Mouse (Mus musculus) gastrocnemius, postnatal 36 days (tissue): ENCODE measurements around the gene Hyal1. TPM values are rescaled to one million over a fixed set of nuclear protein-coding genes. Genes with fewer than 3 reads are reported as not detected.

Source experiments
- DNase-seq, 2 experiments: peaks; one replicate each; pipeline ENCODE4 v3.0.0; 2022
- intact Hi-C: fragments of 180-260 bp; cut with DNase I; formaldehyde crosslinking; loops from one replicate; pipeline ENCODE4 v1.15.1; 2025
- total RNA-seq, 2 experiments: library from RNA; stranded (reverse); gene quantifications; 2 replicates each; pipeline ENCODE4 v1.2.3; 2021

Gene Hyal1
- total RNA-seq, 2 experiments from 2014 or later = 2.5 to 2.8 TPM

DNA sequence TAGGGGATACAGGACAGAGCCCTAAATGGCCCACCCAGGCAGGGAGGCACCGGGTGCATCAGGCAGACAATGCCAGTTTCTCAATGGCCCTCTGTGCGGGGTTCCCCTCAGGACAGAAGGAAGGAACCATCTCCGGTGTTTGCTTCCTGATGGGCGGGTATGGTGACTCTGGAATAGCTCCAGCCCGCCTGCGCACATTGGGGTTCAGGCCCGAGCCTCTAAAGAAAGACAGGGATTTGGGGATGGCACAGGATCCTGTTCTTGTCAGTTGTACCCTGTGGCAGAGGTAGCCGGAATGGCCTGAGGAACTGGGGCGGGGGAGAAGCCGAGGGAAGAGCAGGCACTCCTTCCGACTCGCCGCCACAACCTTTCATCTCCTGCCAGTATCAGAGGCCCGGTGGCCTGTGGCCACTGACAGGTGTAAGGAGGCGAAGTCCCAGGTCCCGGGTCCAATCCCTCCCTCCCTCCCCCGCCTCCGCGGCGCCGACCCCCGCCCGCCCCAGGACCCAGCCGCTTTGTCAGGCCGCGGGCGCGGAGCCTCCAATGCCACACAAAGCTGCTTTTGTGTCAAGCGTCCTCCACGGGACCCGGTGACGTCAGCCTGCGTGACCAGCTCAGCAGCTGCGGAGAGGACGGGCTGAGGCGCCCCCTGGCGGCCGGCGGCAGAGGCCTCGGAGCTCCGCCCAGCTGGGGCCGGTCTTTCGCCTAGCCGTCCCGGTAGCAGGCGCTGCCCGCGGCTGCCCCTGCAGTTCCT is 35.6 kb downstream of the Hyal1 start:
- DNase-seq = peak; percentile 98
- intact Hi-C loops = loop anchor here (2.0 kb wide), 1 partner anchor 20 kb away; no protein-coding TSS in a partner anchor

- no peak for DNase-seq
- intact Hi-C loops = loop anchor here (2.0 kb wide), 1 partner anchor 20 kb away; no protein-coding TSS in a partner anchor
These were observed 36.3 kb downstream of the Hyal1 start for GRCm38 (mm10) chr9:107612945-107613569.

DNA sequence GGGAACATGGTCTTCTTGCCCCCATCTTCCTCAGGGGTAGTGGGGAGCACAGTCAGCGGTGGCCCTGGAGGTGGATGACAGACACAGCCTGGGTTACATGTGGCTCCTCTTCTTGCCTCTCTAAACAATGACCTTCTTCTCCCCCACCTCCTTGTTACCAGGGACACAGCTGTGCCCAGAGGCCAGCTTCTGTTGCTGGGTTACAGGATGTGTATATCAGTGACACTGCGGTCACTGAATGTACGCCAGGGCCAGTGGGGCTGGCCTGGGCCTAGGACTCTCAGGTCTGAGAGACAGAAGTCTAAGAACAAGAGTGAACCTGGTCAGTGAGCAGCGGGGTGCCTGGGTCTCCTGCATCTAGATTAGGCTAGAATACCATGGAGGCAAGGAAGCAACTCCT is 38.3 kb downstream of the Hyal1 start:
- intact Hi-C loops = no loop called here
- DNase-seq = no peak

GRCm38 (mm10) chr9:107617461-107617860 is 40.7 kb downstream of the Hyal1 start:
- intact Hi-C loops = no loop called here
- DNase-seq = no peak

GRCm38 (mm10) chr9:107618098-107618497 is 41.4 kb downstream of the Hyal1 start:
- intact Hi-C loops = no loop called here
- no peak for DNase-seq

- intact Hi-C loops = no loop called here
- no peak for DNase-seq
These were observed 42.2 kb downstream of the Hyal1 start for GRCm38 (mm10) chr9:107618778-107619545.

GRCm38 (mm10) chr9:107619546-107619879 is 42.8 kb downstream of the Hyal1 start:
- DNase-seq = no peak
- intact Hi-C loops = no loop called here

- intact Hi-C loops = no loop called here
- DNase-seq = no peak
These were observed 44.2 kb downstream of the Hyal1 start for GRCm38 (mm10) chr9:107620954-107621353.

DNA sequence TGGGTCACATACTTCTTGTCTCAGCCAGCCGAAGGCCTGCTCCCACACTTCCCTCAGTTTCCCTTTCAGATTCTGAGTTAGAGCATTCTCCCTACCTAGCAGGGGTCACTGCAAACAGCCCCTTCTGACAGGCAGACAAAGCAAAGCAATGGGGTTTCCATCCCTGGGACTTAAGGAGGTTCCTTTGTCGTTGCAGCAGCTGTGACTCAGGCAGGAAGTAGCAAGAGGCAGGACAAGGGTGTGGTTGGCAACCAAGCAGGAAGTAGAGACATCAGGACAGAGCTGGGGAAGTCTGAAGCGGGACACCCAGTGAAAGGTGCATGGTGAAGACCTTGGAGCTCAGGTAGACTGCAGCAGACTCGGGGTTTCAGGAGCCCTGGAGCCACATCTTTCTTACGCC is 47.8 kb downstream of the Hyal1 start:
- intact Hi-C loops = no loop called here
- DNase-seq = peak in 1 of 2 experiments; percentile 27

DNA sequence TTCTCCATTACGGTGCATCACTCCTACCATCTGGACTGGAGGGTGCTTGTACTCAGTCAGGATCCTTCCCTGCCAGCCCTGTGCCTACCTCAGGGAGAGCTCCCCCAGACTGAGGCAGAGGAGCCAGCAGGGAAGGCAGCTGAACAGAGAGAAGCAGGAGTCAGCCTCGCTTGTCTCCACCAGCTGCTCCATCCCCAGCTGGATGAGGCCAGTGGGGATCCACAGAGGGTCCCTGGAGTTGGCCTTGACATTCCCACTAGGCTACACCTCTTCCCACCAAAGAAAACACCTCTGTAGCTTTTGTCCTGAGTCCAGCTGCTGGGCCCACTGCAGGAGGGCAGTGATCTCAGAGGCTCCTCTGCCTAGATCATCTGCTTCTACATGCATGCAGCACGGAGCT is 48.2 kb downstream of the Hyal1 start:
- intact Hi-C loops = no loop called here
- DNase-seq = no peak

DNA sequence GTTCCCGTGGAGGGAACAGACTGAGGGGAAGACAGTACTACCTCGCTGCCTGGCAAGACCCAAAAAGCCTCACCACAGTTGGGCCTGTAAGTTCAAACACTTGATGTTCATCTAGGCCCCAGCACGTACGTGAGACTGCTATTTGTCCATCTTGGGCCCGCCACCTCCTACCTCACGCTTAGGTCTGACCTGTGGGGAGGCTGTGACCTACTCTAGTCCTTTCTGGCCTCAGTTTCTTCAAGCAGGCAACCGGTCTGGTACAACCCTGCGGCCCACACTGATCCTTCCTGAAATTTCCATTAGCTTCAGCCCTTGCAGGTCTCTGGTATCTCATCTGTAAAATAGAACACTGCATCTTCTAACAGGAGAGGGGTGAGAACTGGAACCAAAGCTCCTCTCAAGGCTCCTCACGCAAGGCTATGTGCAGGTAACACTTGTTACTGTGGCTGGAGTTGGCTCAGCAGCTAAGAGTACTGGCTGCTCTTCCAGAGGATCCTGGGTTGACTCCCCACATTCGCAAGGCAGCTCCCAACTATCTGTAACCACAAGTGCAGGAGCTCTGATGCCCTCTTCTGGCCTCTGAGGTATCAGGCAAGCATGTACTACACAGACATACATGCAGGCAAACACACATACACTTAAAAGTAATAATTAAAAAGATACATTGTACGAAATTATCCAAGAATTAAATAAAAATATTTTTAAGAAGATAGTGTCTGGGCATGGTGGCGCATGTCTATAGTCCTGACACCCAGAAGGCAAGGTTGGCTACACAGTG is 48.8 kb downstream of the Hyal1 start:
- intact Hi-C loops = loop anchor here (2.0 kb wide), 1 partner anchor 19 kb away; no protein-coding TSS in a partner anchor
- DNase-seq = no peak

DNA sequence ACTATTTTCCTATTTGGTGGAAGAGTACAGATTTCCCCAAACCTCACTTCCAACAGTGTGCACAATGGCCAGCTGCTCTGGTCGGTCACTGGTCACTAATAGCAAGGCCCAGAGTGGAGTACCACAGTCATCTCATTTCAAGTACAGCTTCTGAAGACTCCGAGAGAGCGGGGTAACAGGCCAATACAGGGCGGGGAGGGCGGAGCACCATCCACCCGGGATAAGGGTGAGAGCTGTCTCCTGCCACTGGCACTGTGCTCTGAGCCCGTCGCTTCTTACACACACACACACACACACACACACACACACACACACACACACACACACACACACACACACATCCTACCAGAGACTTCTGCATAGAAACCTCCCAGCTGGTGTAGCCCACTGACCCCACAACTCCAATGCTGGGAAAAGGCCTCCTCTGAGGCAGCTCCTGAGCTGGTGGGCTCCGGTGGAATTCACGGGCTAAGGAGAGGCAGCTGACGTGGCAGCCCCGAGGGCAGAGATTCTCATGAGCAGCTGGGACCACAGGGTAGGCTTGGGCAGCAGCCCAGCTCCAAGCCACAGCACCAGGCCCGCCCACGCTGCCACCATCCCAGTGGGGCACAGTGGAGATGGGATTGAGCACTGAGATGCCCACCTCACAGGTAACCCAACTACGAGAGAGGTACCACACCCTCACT is 49.6 kb downstream of the Hyal1 start:
- DNase-seq = peak in 1 of 2 experiments; percentile 17
- intact Hi-C loops = loop anchor here (2.0 kb wide), 1 partner anchor 18 kb away; no protein-coding TSS in a partner anchor

- DNase-seq = peak; percentile 70 to 81
- intact Hi-C loops = loop anchor here (2.0 kb wide), 1 partner anchor 18 kb away; no protein-coding TSS in a partner anchor
These were observed 50.1 kb downstream of the Hyal1 start for GRCm38 (mm10) chr9:107626844-107627277.

DNA sequence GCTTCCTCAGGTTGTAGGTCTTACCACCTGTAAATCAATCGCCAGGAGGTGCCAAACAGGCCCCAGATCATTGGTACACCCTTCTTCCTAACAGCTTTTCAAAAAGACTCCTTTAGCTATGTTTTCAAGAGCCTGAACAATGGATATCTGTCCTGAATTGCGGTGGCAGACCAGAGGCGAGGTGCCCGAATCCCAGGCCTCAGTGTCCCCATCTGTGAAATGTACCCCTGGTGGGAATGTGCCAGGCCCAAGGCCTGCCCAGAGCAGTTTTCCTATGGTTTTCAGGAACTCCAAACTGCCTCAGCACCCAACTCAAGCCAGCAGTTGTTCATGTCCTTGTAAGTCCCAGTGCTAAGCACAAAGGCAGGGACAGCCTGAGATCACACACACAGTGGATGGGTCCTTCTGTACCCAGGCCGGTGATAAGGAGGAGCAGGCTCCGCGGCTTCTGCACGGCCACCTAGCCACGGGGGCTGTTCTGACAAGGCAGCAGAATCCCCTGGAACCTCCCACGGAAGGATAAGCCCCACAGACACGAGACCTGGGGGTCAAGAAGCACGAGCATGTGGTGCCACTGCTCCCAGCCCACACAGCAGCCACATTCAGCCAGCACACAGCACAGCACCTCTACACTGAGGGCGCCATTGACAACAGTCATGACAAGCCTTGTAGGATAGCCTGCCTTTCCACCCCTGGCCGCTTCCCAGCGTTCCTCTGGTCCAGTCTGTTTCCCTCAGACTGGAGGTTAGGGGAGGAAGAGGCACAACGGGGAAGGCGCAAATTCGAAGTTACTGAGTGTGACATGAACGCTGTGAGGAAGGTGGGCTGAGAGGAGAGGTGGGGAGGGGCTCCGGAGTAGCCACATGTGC is 50.9 kb downstream of the Hyal1 start:
- no peak for DNase-seq
- intact Hi-C loops = loop anchor here (2.0 kb wide), 1 partner anchor 17 kb away; no protein-coding TSS in a partner anchor

- DNase-seq = no peak
- intact Hi-C loops = no loop called here
These were observed 52.1 kb downstream of the Hyal1 start for GRCm38 (mm10) chr9:107628721-107629410.

GRCm38 (mm10) chr9:107629411-107629730 is 52.6 kb downstream of the Hyal1 start:
- no peak for DNase-seq
- intact Hi-C loops = no loop called here

- DNase-seq = no peak
- intact Hi-C loops = no loop called here
These were observed 53.2 kb downstream of the Hyal1 start for GRCm38 (mm10) chr9:107629901-107630425.

- intact Hi-C loops = no loop called here
- DNase-seq = peak in 1 of 2 experiments; percentile 33
These were observed 53.8 kb downstream of the Hyal1 start for GRCm38 (mm10) chr9:107630576-107630975.
